Mouse (Mus musculus): ENCODE data around the gene Gna14. TPM values are rescaled to one million over a fixed set of nuclear protein-coding genes. Genes with fewer than 3 reads are reported as not detected.

Gene Gna14
- total RNA-seq, 1 experiment from 2014 or later = 9.6 TPM

- ATAC-seq (replicated peaks; ENCODE audit: low read depth, poor library complexity, severe bottlenecking) = no peak
Observed at GRCm38 (mm10) chr19:16506711-16507364, 71.3 kb downstream of the Gna14 start.

GRCm38 (mm10) chr19:16510343-16511080 is 75.0 kb downstream of the Gna14 start:
- ATAC-seq (replicated peaks; ENCODE audit: low read depth, poor library complexity, severe bottlenecking) = peak; percentile 24; the same call in 1 of the 2 replicates

- ATAC-seq (replicated peaks; ENCODE audit: low read depth, poor library complexity, severe bottlenecking) = peak; percentile 99
Observed at GRCm38 (mm10) chr19:16511081-16511420, 75.5 kb downstream of the Gna14 start.

- no peak for ATAC-seq (replicated peaks; ENCODE audit: low read depth, poor library complexity, severe bottlenecking)
Observed at GRCm38 (mm10) chr19:16514201-16514600, 78.6 kb downstream of the Gna14 start.

- ATAC-seq (replicated peaks; ENCODE audit: low read depth, poor library complexity, severe bottlenecking) = no peak
Observed at GRCm38 (mm10) chr19:16518569-16518968, 83.0 kb downstream of the Gna14 start.

- no peak for ATAC-seq (replicated peaks; ENCODE audit: low read depth, poor library complexity, severe bottlenecking)
Observed at GRCm38 (mm10) chr19:16520608-16521007, 85.0 kb downstream of the Gna14 start.

GRCm38 (mm10) chr19:16526302-16526880 is 90.8 kb downstream of the Gna14 start:
- ATAC-seq (replicated peaks; ENCODE audit: low read depth, poor library complexity, severe bottlenecking) = no peak

- no peak for ATAC-seq (replicated peaks; ENCODE audit: low read depth, poor library complexity, severe bottlenecking)
Observed at GRCm38 (mm10) chr19:16527031-16527430, 91.5 kb downstream of the Gna14 start.

GRCm38 (mm10) chr19:16528225-16528828 is 92.8 kb downstream of the Gna14 start:
- ATAC-seq (replicated peaks; ENCODE audit: low read depth, poor library complexity, severe bottlenecking) = no peak

GRCm38 (mm10) chr19:16529293-16529920 is 93.8 kb downstream of the Gna14 start:
- peak; percentile 80 for ATAC-seq (replicated peaks; ENCODE audit: low read depth, poor library complexity, severe bottlenecking)

GRCm38 (mm10) chr19:16529999-16530398 is 94.4 kb downstream of the Gna14 start:
- no peak for ATAC-seq (replicated peaks; ENCODE audit: low read depth, poor library complexity, severe bottlenecking)

GRCm38 (mm10) chr19:16534311-16534710 is 98.7 kb downstream of the Gna14 start:
- ATAC-seq (replicated peaks; ENCODE audit: low read depth, poor library complexity, severe bottlenecking) = no peak

- ATAC-seq (replicated peaks; ENCODE audit: low read depth, poor library complexity, severe bottlenecking) = no peak
Observed at GRCm38 (mm10) chr19:16538416-16538815, 102.9 kb downstream of the Gna14 start.

- ATAC-seq (replicated peaks; ENCODE audit: low read depth, poor library complexity, severe bottlenecking) = no peak
Observed at GRCm38 (mm10) chr19:16543688-16544087, 108.1 kb downstream of the Gna14 start.

- ATAC-seq (replicated peaks; ENCODE audit: low read depth, poor library complexity, severe bottlenecking) = no peak
Observed at GRCm38 (mm10) chr19:16556988-16557387, 121.4 kb downstream of the Gna14 start.

GRCm38 (mm10) chr19:16557971-16558370 is 122.4 kb downstream of the Gna14 start:
- ATAC-seq (replicated peaks; ENCODE audit: low read depth, poor library complexity, severe bottlenecking) = peak; percentile 71

- ATAC-seq (replicated peaks; ENCODE audit: low read depth, poor library complexity, severe bottlenecking) = no peak
Observed at GRCm38 (mm10) chr19:16558570-16558969, 123.0 kb downstream of the Gna14 start.

GRCm38 (mm10) chr19:16559243-16559896 is 123.8 kb downstream of the Gna14 start:
- no peak for ATAC-seq (replicated peaks; ENCODE audit: low read depth, poor library complexity, severe bottlenecking)

- ATAC-seq (replicated peaks; ENCODE audit: low read depth, poor library complexity, severe bottlenecking) = no peak
Observed at GRCm38 (mm10) chr19:16562676-16563075, 127.1 kb downstream of the Gna14 start.

- no peak for ATAC-seq (replicated peaks; ENCODE audit: low read depth, poor library complexity, severe bottlenecking)
Observed at GRCm38 (mm10) chr19:16576790-16577189, 141.2 kb downstream of the Gna14 start.
